Mouse (Mus musculus): ENCODE measurements around the gene Rilpl1.
"Not testable (repeated sequence)": the region's sequence is repeated elsewhere in the genome, so short reads cannot be mapped to it uniquely, and the experiment has no call there.

Gene Rilpl1

DNA sequence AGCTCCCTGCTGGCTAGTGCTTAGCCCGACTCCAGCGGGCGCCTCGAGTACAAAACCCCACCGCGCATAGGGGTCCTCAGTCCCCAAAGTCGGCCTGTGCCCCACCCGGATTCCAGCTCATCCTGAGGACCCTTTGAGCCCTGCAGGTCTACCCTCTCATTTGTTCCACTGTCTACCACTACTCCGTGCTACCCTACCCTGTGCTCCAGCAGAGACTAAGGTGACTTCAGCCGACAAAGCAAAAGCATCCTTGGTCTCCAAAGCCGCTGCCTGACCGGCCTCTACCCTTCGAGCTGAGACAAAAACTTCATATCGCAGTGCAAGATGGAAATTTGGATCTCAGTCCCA, 366 bp upstream of the Rilpl1 start:
- intact Hi-C loops (cut with DNase I) = no loop called here

- intact Hi-C loops (cut with DNase I) = loop anchor here (5.0 kb wide), 1 partner anchor 37 kb away; no protein-coding TSS in a partner anchor
Observed at GRCm38 (mm10) chr5:124529697-124530096, 1.5 kb downstream of the Rilpl1 start.

GRCm38 (mm10) chr5:124529191-124529651, 2.0 kb downstream of the Rilpl1 start:
- intact Hi-C loops (cut with DNase I) = loop anchor here (5.0 kb wide), 1 partner anchor 37 kb away; no protein-coding TSS in a partner anchor

GRCm38 (mm10) chr5:124528791-124529190, 2.4 kb downstream of the Rilpl1 start:
- intact Hi-C loops (cut with DNase I) = loop anchor here (5.0 kb wide), 1 partner anchor 36 kb away; no protein-coding TSS in a partner anchor

- intact Hi-C loops (cut with DNase I) = loop anchor here (5.0 kb wide), 1 partner anchor 36 kb away; no protein-coding TSS in a partner anchor
Observed at GRCm38 (mm10) chr5:124528351-124528750, 2.8 kb downstream of the Rilpl1 start.

- intact Hi-C loops (cut with DNase I) = loop anchor here (5.0 kb wide), 1 partner anchor 33 kb away; no protein-coding TSS in a partner anchor
Observed at GRCm38 (mm10) chr5:124524943-124525342, 6.2 kb downstream of the Rilpl1 start.

GRCm38 (mm10) chr5:124523032-124523431, 8.2 kb downstream of the Rilpl1 start:
- intact Hi-C loops (cut with DNase I) = no loop called here

- intact Hi-C loops (cut with DNase I) = no loop called here
Observed at GRCm38 (mm10) chr5:124521588-124521987, 9.6 kb downstream of the Rilpl1 start.

DNA sequence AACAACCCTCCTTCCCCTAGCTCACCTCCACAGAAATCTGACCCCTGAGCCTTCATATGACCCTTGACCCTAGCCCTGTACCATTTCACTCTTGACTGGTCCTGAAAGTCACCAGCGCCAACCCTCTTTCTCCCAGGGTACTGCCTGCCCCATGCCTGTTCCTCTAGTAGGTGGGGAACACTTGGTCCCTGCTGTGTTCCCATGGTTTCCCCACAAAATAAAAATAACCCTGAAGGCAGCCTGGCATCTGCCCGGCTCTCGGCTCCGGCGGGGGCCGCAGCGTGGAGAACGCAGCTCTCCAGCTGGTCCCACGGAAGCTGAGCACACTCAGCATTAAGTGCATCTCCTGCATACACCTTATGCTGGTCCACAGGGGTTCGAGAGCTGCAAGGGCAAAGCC, 12.5 kb downstream of the Rilpl1 start:
- intact Hi-C loops (cut with DNase I) = no loop called here

GRCm38 (mm10) chr5:124515789-124516188, 15.4 kb downstream of the Rilpl1 start:
- intact Hi-C loops (cut with DNase I) = no loop called here

DNA sequence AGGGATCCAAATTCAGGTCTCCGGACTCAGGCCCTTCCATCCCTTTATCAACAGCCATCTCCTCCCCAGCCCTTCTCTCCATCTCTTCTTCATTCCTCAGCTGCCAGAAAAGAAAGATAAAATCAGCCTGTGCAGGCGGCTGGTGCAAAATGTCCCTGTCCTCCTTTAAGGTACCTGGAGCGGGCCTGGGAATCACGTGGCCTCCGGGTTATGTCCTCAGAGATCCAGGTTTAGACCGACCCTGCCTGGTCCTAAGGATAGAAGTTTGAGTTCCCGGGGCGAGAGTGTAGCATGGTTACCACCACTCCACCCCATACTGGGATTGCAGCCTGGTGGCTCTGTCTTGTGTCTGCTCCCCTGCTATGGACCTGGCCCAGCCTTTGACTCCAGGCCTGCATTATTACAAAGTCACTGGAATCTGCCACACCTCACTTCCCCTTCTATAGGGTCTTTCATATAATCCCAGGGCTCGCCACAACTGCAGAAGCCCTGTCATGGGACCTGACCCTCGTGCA, 20.6 kb downstream of the Rilpl1 start:
- intact Hi-C loops (cut with DNase I) = no loop called here

GRCm38 (mm10) chr5:124509742-124510237, 21.4 kb downstream of the Rilpl1 start:
- intact Hi-C loops (cut with DNase I) = no loop called here

GRCm38 (mm10) chr5:124509200-124509599, 22.0 kb downstream of the Rilpl1 start:
- intact Hi-C loops (cut with DNase I) = no loop called here

DNA sequence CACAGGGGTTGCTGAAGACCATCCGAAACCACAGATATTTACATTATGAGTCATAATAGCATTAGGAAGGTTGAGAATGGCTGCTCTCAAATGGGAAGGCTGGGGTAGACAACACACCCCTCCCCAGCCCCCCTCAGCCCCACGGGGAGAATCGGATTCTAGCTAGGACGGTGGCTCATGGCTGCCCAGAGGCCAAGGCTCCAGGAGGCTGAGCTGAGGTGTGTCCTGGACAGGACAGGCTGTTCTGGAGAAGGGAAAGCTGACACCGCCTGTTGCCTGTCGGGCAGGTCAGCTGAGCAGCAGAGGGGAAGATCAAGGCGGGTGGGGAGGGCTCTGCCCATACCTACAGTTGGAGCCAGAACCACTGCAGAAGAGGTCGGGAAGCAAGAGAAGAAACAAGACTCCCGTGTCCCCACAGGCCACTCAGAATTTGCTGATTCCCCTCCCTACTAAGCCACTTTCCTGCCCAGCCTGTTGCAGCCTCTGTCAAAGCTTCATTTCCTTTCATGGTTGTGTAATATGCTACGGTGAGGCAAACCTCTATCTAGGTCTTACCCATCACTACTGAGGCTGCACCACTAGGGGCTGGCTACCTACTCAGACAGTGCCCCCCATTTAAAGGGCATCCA, 24.3 kb downstream of the Rilpl1 start:
- intact Hi-C loops (cut with DNase I) = no loop called here

GRCm38 (mm10) chr5:124505235-124505634, 26.0 kb downstream of the Rilpl1 start:
- intact Hi-C loops (cut with DNase I) = no loop called here

GRCm38 (mm10) chr5:124503742-124504141, 27.4 kb downstream of the Rilpl1 start:
- intact Hi-C loops (cut with DNase I) = no loop called here

GRCm38 (mm10) chr5:124501541-124501940, 29.6 kb downstream of the Rilpl1 start:
- intact Hi-C loops (cut with DNase I) = no loop called here

DNA sequence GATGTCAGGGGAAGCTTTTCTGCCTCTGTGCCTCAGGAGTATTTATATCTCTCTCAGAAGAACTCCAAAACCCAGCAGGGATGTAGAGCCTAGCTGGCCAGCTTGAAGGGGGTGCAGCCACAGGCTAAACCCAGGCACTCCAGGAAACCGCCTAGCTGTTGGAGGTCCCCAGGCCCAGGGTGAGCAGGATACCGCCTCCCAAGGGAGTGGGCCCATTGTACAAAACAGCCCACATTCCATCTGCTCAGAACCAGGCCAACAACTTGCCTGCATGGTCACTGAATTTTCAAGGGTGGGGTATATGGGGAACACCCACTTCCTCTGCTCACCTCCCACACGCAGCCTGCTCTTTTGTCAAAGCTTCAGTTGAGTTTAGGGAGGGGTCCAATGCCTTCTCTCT, 30.6 kb downstream of the Rilpl1 start:
- intact Hi-C loops (cut with DNase I) = no loop called here

DNA sequence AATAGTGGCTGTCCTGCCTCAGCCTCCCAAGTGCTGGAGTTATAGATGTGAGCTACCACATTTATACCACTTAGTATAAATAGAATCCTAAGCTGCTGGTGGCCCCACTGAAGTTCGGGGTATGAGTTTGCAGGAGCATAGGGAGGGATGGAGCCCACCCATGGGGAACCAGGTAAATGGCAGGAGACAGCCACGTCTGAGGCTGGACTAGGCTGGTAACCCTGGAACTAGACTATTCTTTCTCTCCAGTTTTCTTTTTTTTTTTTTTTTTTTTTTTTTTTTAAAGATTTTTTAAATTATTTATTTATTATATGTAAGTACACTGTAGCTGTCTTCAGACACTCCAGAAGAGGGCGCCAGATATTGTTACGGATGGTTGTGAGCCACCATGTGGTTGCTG, 31.2 kb downstream of the Rilpl1 start:
- intact Hi-C loops (cut with DNase I) = not testable (repeated sequence)

- intact Hi-C loops (cut with DNase I) = no loop called here
Observed at GRCm38 (mm10) chr5:124499001-124499400, 32.2 kb downstream of the Rilpl1 start.

GRCm38 (mm10) chr5:124498221-124498876, 32.8 kb downstream of the Rilpl1 start:
- intact Hi-C loops (cut with DNase I) = no loop called here
